Mouse (Mus musculus) Patski (cell line): Measurements from ENCODE around the gene Cnga1. TPM values are rescaled to one million over a fixed set of nuclear protein-coding genes. Genes with fewer than 3 reads are reported as not detected.

Experiments used
- ATAC-seq: fragments of 100-300 bp; one replicate; pipeline ENCODE4 v1.8.0; 2021
- CTCF ChIA-PET: fragments of 350-600 bp; sonication (Branson Sonifier 250); formaldehyde crosslinking; loops from one replicate; lab custom pipeline; 2022; ENCODE audit warnings: inconsistent platforms; lab: Charles Lee
- POLR2A ChIA-PET: fragments of 350-600 bp; sonication (Branson Sonifier 250); formaldehyde crosslinking; loops from one replicate; lab custom pipeline; 2022; ENCODE audit warnings: antibody characterized with exemption, inconsistent platforms; lab: Charles Lee
- DNase-seq: peaks from one replicate; pipeline ENCODE4 v3.0.0-alpha.2; 2011; ENCODE audit warnings: low read depth, low spot score
- H3K27me3 ChIP-seq: fragments of 371-371 bp; one replicate; pipeline ENCODE4 v1.5.1; 2021
- CTCF ChIP-seq: fragments of 100-300 bp; IDR thresholded peaks from one replicate; pipeline ENCODE4 v1.5.1; 2021
- in situ Hi-C: fragments of 300-500 bp; cut with MboI; formaldehyde crosslinking; loops from 3 replicates; pipeline ENCODE4 v1.11.1; 2018; ENCODE audit warnings: low pct_unique_long_range_greater_than_20kb, mixed read lengths
- polyA plus RNA-seq: library from polyadenylated mRNA; unstranded; gene quantifications from one replicate; pipeline ENCODE4 v1.2.3, GENCODE M21; 2021

Cnga1 gene
- polyA plus RNA-seq, 1 experiment from 2014 or later: 0.04 TPM

DNA sequence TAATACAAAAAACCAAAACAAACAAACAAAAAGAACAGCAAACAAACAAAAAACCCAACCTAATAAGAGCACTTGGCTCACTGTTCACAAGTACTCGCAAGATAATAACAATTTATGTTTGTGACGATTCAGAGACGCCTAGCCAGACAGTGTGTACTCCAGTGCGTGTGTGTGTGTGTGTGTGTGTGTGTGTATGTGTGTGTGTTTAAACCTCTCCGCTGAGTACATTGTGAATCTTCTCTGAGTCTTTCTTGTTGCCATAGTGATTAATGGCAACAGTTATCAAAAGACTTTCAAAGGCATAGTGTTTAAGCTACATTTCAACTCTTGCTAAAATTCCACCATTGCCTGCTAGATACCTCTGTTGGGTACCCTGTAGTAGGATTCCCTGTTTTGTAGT, 20.1 kb upstream of the Cnga1 start:
- no peak for ATAC-seq
- no peak for DNase-seq
- H3K27me3 ChIP-seq: no peaks in the 10 kb centered on the region
- in situ Hi-C loops: no loop called here
- ChIA-PET CTCF (interaction anchor here (0.8 to 4.5 kb wide), 13 partner anchors 9 to 314 kb away, joined by 3 to 30 read pairs (median 5); no protein-coding TSS in a partner anchor), POLR2A (no interaction called here)
- no peak for TF ChIP-seq CTCF

DNA sequence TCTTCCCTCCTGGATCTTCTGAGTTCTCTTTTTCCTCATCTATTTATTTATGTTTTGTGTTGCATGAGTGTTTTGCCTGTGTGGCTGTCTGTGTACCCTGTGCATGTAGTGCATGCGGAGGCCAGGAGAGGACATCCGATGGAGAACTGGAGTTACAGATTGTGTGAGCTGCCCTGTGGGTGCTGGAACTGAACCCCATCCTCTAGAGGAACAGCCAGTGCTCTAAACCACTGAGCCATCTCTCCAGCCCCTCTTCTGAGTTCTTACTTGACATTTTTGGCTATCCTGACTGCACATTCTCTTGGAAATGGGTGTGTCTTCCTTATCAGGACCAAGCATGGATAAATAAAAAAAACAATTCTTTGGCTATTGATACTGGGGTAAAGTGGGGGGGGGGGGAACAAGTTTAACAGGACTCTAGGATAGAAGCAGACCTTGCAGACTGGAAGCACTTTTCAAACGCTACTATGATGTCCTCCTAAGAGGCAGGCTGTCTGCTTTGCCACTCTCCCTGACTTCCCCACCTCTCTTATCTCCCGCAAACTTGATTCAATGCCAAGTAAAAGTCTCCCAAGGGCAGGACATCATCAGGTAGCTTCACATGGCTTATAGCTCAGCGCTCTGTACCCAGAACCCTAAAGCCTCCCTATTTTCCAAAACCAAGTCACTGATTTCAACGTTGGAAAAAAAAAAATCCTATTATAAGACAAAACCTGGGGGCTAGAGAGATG, 17.1 kb upstream of the Cnga1 start:
- in situ Hi-C loops: no loop called here
- no peaks in the 10 kb centered on the region for H3K27me3 ChIP-seq
- ATAC-seq: no peak
- POLR2A ChIA-PET: no interaction called here
- no peak for TF ChIP-seq CTCF
- CTCF ChIA-PET: no interaction called here
- DNase-seq: no peak

DNA sequence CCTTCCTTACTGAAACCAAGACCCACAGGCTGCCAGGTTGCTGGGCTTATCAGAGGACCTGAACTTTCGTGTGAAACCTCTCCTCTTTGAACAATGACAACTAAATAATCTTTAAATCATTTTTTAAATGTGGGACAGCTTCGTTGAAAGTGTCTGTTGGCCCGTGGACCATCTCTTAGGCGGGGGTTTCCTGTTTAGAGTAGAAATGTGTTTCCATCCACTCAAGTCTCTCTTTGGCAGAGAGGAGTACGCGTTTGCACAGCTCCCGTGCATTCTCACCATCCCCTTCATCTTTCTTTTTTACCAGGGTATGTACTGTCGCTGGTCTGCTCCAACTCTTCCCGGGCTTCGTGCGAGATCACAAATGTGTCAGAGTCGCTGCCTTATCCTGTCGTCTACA, 14.3 kb upstream of the Cnga1 start:
- TF ChIP-seq CTCF: no peak
- ChIA-PET CTCF (no interaction called here), POLR2A (no interaction called here)
- no peak for DNase-seq
- no peak for ATAC-seq
- in situ Hi-C loops: no loop called here
- no peaks in the 10 kb centered on the region for H3K27me3 ChIP-seq

DNA sequence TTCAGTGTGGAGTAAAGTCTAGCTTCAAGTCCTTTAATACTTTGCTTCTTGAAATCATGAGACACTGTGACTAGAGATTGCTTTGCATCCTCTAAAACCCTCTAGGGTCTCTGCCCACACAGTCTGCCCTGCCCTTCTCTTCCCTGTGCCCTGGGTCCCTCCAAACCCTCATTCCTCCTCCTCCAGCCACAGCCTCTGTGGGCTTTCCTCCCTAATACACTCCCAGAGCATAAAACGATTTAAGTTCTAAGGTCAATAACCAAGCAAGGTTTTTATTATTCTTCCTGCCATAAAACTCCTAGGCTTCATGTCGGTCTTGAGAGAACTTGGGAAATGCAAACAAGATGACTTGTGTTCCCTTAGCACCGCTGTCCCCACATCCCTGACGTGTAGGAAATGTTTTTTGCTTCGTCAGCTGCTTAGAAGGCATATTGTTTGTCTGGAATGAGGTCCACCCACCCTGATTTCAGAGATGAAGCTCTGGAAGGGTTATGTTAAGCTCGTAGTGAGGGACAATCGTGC, 12.3 kb upstream of the Cnga1 start:
- no peak for TF ChIP-seq CTCF
- no peak for DNase-seq
- ChIA-PET POLR2A (no interaction called here), CTCF (interaction anchor here (1.1 to 1.9 kb wide), 2 partner anchors 9 to 55 kb away, joined by 3 to 5 read pairs; no protein-coding TSS in a partner anchor)
- no peak for ATAC-seq
- in situ Hi-C loops: no loop called here
- no peaks in the 10 kb centered on the region for H3K27me3 ChIP-seq

GRCm38 (mm10) chr5:72653068-72653674, 9.1 kb upstream of the Cnga1 start:
- POLR2A ChIA-PET: interaction anchor here (0.6 kb wide), 1 partner anchor 13 kb away, joined by 3 read pairs; no protein-coding TSS in a partner anchor
- DNase-seq: no peak
- no peak for ATAC-seq
- TF ChIP-seq CTCF: no peak
- H3K27me3 ChIP-seq: no peaks in the 10 kb centered on the region
- CTCF ChIA-PET: interaction anchor here (1.8 kb wide), 1 partner anchor 12 kb away, joined by 9 read pairs; no protein-coding TSS in a partner anchor
- in situ Hi-C loops: no loop called here

GRCm38 (mm10) chr5:72648987-72649735, 5.1 kb upstream of the Cnga1 start:
- ATAC-seq: no peak
- CTCF ChIA-PET: interaction anchor here (1.3 to 2.4 kb wide), 2 partner anchors 16 to 39 kb away, joined by 3 to 13 read pairs; no protein-coding TSS in a partner anchor
- in situ Hi-C loops: loop anchor here (5.0 kb wide), 3 partner anchors 58 to 208 kb away; partner anchors contain the start of gene Nfxl1
- DNase-seq: no peak
- POLR2A ChIA-PET: interaction anchor here (0.6 kb wide), 2 partner anchors 297 to 518 kb away, joined by 3 to 6 read pairs; no protein-coding TSS in a partner anchor
- no peak for TF ChIP-seq CTCF
- no peaks in the 10 kb centered on the region for H3K27me3 ChIP-seq

- CTCF ChIA-PET: interaction anchor here (1.3 to 2.4 kb wide), 3 partner anchors 17 to 40 kb away, joined by 3 to 13 read pairs (median 5); no protein-coding TSS in a partner anchor
- in situ Hi-C loops: loop anchor here (5.0 kb wide), 3 partner anchors 59 to 209 kb away; partner anchors contain the start of gene Nfxl1
- H3K27me3 ChIP-seq: no peaks in the 10 kb centered on the region
- POLR2A ChIA-PET: no interaction called here
- no peak for ATAC-seq
- DNase-seq: no peak
- no peak for TF ChIP-seq CTCF
Measured at GRCm38 (mm10) chr5:72647958-72648595, 4.0 kb upstream of the Cnga1 start.

GRCm38 (mm10) chr5:72647418-72647907, 3.4 kb upstream of the Cnga1 start, which contains the start of gene Nipal1:
Nipal1 (plus strand) TSS chr5:72647795.
- no peak for TF ChIP-seq CTCF
- CTCF ChIA-PET: interaction anchor here (1.4 to 1.7 kb wide), 2 partner anchors 14 to 18 kb away, joined by 4 to 5 read pairs; no protein-coding TSS in a partner anchor
- ATAC-seq (peak; percentile 90), DNase-seq (no peak)
- POLR2A ChIA-PET: interaction anchor here (1.0 kb wide), 1 partner anchor 41 kb away, joined by 3 read pairs; no protein-coding TSS in a partner anchor
- in situ Hi-C loops: loop anchor here (5.0 kb wide), 3 partner anchors 60 to 210 kb away; partner anchors contain the start of gene Nfxl1
- H3K27me3 ChIP-seq: no peaks in the 10 kb centered on the region

DNA sequence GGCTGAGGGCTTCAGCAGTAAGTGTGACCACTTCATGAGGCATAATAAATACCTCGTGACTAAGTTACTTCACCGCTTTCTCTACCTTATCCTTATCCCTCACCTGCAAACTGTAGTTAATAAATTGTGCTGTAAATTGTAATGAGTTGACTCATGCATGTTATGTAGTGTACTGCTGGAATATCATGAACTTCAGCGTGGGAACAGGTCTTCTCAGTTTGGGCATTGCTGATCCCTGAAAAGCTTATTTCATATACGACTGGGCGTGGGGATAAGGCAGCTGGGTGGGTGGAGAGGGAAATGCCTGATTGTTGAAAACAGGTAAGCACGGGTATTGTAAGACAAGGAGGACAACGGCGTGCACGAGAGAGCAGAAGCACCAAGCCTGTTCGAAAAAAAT, 2.9 kb upstream of the Cnga1 start:
- H3K27me3 ChIP-seq: no peaks in the 10 kb centered on the region
- in situ Hi-C loops: loop anchor here (5.0 kb wide), 3 partner anchors 60 to 210 kb away; partner anchors contain the start of gene Nfxl1
- ChIA-PET CTCF (interaction anchor here (1.4 to 1.7 kb wide), 2 partner anchors 14 to 18 kb away, joined by 4 to 5 read pairs; no protein-coding TSS in a partner anchor), POLR2A (interaction anchor here (1.0 kb wide), 1 partner anchor 42 kb away, joined by 3 read pairs; no protein-coding TSS in a partner anchor)
- TF ChIP-seq CTCF: no peak
- no peak for DNase-seq
- ATAC-seq: no peak
